29 mouse cellular contexts compared by ENCODE assay signal in the genomic region with DNA sequence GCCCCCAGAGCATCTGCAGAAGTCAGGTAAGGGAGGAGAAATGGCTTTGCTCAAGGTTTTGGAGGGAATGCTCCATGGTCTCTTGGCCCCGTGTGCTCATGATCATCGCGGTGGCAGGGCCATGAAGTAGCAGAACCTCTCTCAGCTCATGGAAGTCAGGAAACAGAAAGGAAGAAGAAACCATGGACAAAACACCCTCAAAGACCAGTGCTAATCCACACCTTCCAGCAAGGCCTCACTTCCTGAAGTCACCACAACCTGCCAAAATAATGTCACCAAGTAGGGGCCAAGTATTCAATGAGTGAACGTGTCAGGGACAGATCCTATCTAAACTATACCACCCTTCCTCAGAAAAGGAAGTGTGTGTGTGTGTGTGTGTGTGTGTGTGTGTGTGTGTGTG. TPM values are rescaled to one million over a fixed set of nuclear protein-coding genes. Genes with fewer than 3 reads are reported as not detected.
"Had no signal": no experiment of that assay in that cellular context is flagged by ENCODE, and none has a peak within 500 bp of the region (broad histone marks: within the 10 kb centered on the region; RNA-seq: fewer than 3 reads in every experiment).

No protein-coding gene starts in this region.

- H3K27me3 ChIP-seq: neural tube, embryonic 12.5 days; neural tube, embryonic 15.5 days had no signal

- H3K9me3 ChIP-seq: megakaryocyte, embryonic 14.5 days; midbrain, embryonic 10.5 days; neural tube, embryonic 12.5 days; neural tube, embryonic 15.5 days had no signal

- H3K27ac ChIP-seq: kidney, postnatal 0 days; layer of hippocampus, adult 2 months; liver, embryonic 14.5 days; macrophage; midbrain, embryonic 10.5 days; neural tube, embryonic 12.5 days; neural tube, embryonic 15.5 days; stomach, postnatal 0 days had no signal

- H3K4me3 ChIP-seq: layer of hippocampus, adult 2 months; megakaryocyte, embryonic 14.5 days; midbrain, embryonic 10.5 days; neural tube, embryonic 12.5 days; neural tube, embryonic 15.5 days had no signal

- H3K4me2 ChIP-seq: lung, embryonic 14.5 days; neural tube, embryonic 12.5 days; neural tube, embryonic 15.5 days had no signal

- H3K36me3 ChIP-seq: midbrain, embryonic 10.5 days; neural tube, embryonic 12.5 days; neural tube, embryonic 15.5 days had no signal

- ATAC-seq: intestine, embryonic 16.5 days; lung, postnatal 0 days had no signal

- H3K4me1 ChIP-seq: neural tube, embryonic 12.5 days; neural tube, embryonic 15.5 days had no signal

- DNase-seq: kidney, adult 18-20 months; kidney, postnatal 25 days; layer of hippocampus, adult 9-11 months; lung, embryonic 14.5 days; midbrain, embryonic 14.5 days; right cerebral cortex, adult 18-20 months; right cerebral cortex, postnatal 14 days; right cerebral cortex, postnatal 4 days; thymus, postnatal 36 days had no signal

- H3K9ac ChIP-seq: liver, embryonic 14.5 days; lung, embryonic 14.5 days; neural tube, embryonic 12.5 days; neural tube, embryonic 15.5 days had no signal

RNA-seq across cellular contexts. Expression of gene Lypd4, which starts 6.9 kb away (rescaled TPM):
- total RNA-seq: layer of hippocampus, adult 2 months; layer of hippocampus, postnatal 25 days; left cerebral cortex, adult 18-20 months; left cerebral cortex, postnatal 36 days had no signal
- polyA plus RNA-seq: intestine, embryonic 16.5 days; kidney, embryonic 14.5 days; kidney, postnatal 0 days; large intestine, adult 2 months; limb, embryonic 11.5 days; limb, embryonic 14.5 days; liver, embryonic 14.5 days; lung, embryonic 14.5 days; lung, postnatal 0 days; macrophage; midbrain, embryonic 10.5 days; midbrain, embryonic 14.5 days; neural tube, embryonic 12.5 days; neural tube, embryonic 15.5 days; stomach, embryonic 14.5 days; stomach, postnatal 0 days; thymus, postnatal 0 days had no signal

RNA-seq across cellular contexts. Expression of gene Dmrtc2, which starts 7.0 kb away (rescaled TPM):
- total RNA-seq: layer of hippocampus, adult 2 months; layer of hippocampus, postnatal 25 days; left cerebral cortex, adult 18-20 months; left cerebral cortex, postnatal 36 days had no signal
- polyA plus RNA-seq: intestine, embryonic 16.5 days; kidney, embryonic 14.5 days; large intestine, adult 2 months; limb, embryonic 11.5 days; liver, embryonic 14.5 days; lung, embryonic 14.5 days; lung, postnatal 0 days; macrophage; midbrain, embryonic 10.5 days; midbrain, embryonic 14.5 days; neural tube, embryonic 12.5 days; stomach, embryonic 14.5 days; stomach, postnatal 0 days had no signal

RNA-seq across cellular contexts. Expression of gene Cd79a, which starts 34.3 kb away (rescaled TPM):
- total RNA-seq: layer of hippocampus, adult 2 months had no signal
